Mouse (Mus musculus): ENCODE measurements around the gene Epm2aip1.

Gene Epm2aip1

GRCm38 (mm10) chr9:111287956-111288355 is 16.2 kb downstream of the Epm2aip1 start:
- in situ Hi-C loops (cut with MboI) = no loop called here

- in situ Hi-C loops (cut with MboI) = no loop called here
Observed at GRCm38 (mm10) chr9:111289294-111289831, 17.6 kb downstream of the Epm2aip1 start.

DNA sequence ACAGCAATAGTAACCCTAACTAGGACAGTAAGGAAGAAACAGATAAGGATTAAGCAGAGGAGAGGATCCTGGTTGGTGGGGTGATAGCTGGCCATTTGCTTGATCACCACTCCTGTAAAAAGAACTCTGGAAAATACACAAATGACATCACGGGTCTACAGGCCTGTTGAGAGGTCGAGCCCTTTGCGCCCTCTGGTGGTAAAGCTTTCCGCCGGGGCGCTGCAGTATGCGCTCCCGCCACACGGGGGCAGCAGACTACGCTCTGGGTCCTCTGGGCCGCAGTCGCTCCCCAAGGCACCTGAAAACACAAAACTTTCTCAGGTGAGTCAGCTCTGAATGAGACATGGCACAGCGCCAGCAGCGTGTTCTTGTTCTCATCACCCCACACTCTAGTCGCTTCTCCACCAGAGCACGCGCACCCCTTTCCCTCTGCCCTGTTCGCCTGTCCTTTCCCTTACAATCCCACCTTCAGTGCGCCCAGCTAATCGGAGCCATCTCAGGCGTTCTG is 18.2 kb downstream of the Epm2aip1 start:
- in situ Hi-C loops (cut with MboI) = no loop called here

- in situ Hi-C loops (cut with MboI) = no loop called here
Observed at GRCm38 (mm10) chr9:111290539-111291100, 18.9 kb downstream of the Epm2aip1 start.

DNA sequence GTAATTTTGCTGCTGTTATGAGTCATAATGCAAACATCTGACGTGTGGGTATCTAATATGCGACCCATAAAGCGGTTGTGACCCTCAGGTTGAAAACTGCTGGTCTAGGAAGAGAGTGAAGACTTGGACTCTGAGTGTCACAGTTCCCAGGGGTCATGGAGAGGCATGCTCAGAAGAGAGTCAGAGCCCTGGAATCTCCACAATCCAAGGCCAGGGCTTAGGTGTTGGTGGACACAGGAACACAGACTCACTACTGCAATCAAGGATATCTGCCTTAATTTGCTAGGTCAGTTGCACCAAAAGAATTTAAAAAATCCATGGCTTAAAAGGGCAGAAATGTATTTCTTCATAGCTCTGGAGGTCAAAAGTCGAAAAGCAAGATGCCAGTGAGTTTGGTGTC is 21.5 kb downstream of the Epm2aip1 start:
- in situ Hi-C loops (cut with MboI) = no loop called here

GRCm38 (mm10) chr9:111294911-111295310 is 23.2 kb downstream of the Epm2aip1 start:
- in situ Hi-C loops (cut with MboI) = no loop called here

DNA sequence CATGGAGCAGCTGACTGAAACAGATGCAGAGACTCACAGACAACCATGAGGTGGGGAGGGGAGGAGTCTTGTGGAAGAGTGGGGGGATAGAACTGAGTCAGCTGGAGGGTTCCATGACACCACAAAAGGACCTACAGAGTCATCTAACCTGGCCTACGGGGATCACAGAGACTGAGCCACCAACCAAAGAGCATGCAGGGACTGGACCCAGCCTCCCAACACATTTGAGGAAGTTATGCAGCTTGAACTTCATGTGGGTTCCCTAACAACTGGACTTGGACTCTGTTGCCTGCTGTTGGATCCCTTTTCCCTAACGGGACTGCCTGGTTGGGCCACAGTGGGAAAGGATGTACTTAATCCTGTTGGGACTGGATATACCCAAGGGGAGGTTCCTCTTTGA is 23.6 kb downstream of the Epm2aip1 start:
- in situ Hi-C loops (cut with MboI) = no loop called here

DNA sequence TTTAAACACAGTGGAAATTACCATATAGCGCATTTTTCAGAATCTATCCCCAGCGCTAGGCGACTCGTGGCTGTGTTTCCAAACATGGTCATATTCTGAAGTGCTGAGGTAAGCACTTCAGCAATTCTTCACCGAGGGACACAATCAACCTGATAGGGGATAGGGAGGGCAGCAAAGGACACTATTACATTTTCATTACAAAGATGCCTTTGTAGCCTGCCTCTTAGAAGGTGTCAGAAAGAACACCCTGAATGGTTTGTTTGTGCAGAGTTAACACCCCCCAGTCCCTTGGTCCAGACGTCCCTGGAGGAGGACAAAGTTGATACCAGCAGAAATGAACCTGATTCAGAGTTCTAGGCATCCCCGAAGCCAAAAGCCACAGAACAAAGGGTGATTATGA is 24.7 kb downstream of the Epm2aip1 start:
- in situ Hi-C loops (cut with MboI) = no loop called here

- in situ Hi-C loops (cut with MboI) = no loop called here
Observed at GRCm38 (mm10) chr9:111298606-111299005, 26.9 kb downstream of the Epm2aip1 start.

DNA sequence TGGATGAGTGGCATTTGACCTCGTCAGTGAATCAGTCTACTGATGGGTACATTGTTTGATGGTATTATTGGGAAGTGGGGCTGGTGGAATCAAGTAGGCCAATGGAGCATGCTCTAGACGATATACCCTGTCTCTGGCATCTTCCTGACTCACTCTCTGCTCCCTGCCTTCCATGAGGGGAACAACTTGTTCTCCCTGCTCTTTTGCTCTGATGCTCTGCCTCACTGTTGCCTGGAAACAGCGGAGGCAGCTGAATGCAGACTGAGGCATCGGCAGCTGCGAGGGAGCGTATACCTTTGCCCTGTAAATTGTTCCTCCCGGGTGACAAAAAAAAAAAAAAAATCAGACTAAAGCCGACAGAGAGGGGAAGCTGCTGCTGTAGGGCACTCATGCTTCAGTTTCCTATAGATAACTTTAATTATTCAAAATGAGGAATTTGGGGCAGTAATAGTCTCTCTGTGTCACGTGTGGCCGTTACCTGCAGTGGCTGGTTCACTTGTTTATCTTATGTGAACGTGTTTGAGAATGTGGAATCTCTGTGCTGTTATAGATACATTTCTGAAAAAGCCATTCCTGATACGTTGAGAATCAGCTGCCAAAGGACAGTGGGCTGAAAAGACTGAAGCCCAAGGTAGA is 30.6 kb downstream of the Epm2aip1 start:
- in situ Hi-C loops (cut with MboI) = no loop called here

GRCm38 (mm10) chr9:111304036-111304435 is 32.3 kb downstream of the Epm2aip1 start:
- in situ Hi-C loops (cut with MboI) = no loop called here

- in situ Hi-C loops (cut with MboI) = no loop called here
Observed at GRCm38 (mm10) chr9:111306142-111306541, 34.4 kb downstream of the Epm2aip1 start.

GRCm38 (mm10) chr9:111311031-111311842 is 39.5 kb downstream of the Epm2aip1 start, which contains the start of gene Trank1:
Gene Trank1, plus strand, starts transcription at chr9:111311739.
- in situ Hi-C loops (cut with MboI) = no loop called here

GRCm38 (mm10) chr9:111311843-111312441 is 40.2 kb downstream of the Epm2aip1 start:
- in situ Hi-C loops (cut with MboI) = no loop called here

GRCm38 (mm10) chr9:111312442-111313141 is 40.9 kb downstream of the Epm2aip1 start:
- in situ Hi-C loops (cut with MboI) = no loop called here

DNA sequence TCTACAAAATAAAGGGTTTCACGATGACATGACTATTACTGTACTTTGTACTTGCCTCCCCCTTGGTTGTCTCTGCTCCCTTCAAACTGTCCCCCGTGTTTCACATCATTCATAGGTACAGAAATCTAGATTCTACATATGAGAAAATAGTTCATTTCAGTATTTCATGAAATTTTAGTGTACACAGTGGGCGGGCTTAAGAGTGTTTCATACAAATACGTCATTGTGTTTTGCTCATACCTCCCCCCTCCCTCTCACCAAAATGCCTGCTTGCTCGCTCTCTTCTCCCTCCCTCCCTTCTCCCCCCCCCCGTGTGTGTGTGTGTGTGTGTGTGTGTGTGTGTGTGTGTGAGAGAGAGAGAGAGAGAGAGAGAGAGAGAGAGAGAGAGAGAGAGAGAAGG is 41.6 kb downstream of the Epm2aip1 start:
- in situ Hi-C loops (cut with MboI) = no loop called here

DNA sequence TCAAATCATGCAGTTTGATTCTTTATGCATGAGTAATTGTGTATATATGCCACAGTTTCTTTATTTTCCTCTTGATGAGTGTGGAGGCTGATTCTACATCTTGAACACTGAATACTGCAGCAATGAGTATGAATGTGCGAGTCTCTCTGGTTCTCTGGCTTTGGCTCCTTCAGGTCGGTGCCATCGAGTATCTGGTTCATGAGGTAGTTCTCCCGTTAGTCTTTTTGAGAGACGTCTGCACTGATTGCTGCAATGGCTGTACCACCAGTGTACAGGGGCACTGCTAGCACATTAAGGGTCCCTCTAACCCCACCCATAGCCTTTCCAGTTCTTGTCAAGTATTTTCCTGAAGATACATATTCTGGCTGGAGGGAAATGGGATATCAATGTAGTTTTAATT is 42.1 kb downstream of the Epm2aip1 start:
- in situ Hi-C loops (cut with MboI) = no loop called here

DNA sequence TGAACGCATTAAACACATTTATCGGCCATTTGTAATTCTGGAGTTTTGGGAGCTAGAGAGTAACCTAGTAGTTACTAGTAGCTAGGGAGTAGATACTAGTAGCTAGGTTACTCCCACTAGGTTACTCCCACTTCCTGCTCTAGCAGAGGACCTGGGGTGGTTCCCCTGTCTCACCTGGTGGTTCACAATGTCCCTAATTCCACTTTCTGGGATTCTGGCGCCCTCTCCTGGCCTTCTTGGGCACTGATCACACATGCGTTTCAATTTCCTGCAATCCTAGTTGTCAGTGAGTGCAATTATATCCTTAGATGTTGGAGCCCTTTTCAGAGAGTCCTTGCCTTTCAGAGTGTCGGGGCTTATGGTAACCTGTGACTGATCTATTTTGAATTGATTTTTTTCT is 42.5 kb downstream of the Epm2aip1 start:
- in situ Hi-C loops (cut with MboI) = no loop called here

- in situ Hi-C loops (cut with MboI) = no loop called here
Observed at GRCm38 (mm10) chr9:111320912-111321311, 49.2 kb downstream of the Epm2aip1 start.

DNA sequence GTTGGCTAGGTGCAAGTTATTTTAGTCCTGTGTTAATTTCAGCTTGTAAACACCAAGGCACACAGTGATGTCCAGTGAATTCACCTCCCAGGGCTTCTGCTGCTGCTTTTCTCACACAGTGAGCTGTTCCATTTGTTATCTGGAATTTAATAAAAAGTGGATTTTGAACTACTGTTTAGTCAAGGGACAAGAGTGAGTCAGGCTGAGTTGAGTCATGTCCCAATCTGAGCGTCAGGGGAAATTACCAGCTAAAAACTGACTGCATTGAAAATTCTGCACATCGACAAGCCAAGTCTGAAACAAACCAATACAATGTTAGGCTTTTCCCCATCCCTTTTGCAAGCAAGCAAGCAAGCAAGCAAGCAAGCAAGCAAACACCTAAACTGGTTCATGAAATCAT is 53.2 kb downstream of the Epm2aip1 start:
- in situ Hi-C loops (cut with MboI) = no loop called here
